Mouse (Mus musculus): ENCODE data around the gene Fbxl19.

Fbxl19 gene

DNA sequence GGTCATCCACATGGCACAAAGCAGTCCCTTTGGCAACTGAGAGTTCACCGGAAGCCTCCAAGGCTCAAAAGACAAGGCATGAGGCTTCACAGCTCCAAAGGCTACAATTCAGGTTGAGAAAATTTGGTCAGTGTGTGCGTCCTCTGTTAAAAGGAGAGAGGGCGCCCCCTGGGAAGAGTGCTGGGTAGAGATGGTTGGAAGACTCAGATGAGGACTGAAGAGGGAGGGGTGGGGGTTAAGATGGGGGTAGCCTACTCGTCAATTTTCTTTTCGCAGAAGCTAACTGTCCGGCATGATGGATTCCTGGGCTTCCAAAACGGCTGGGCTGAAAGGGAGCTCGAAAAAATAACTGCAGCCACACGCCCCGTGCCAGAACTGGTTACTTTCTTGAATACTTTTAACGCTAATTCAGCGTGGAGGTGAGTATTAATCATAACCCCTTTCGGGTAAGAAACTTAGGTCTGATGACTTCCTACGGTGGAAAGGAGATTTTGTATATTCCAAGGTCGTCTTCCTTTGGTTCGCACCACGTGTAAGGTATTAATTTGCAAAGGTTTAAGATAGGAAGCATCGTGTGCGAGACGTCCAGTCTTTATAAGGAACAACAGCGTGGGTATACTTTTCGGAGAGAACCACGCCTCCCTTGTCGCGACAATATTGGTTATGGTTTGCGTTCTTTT lies at the start of gene Fbxl19:
TSS of gene Fbxl19 (plus strand) at position 178 of the 680 bp plus-strand sequence.
- peak; percentile 85 for DNase-seq (ENCODE audit: low spot score)

- no peak for DNase-seq (ENCODE audit: low spot score)
Measured at GRCm38 (mm10) chr7:127698986-127699385, 45.4 kb upstream of the Fbxl19 start.

- no peak for DNase-seq (ENCODE audit: low spot score)
Measured at GRCm38 (mm10) chr7:127700712-127701331, 43.5 kb upstream of the Fbxl19 start.

- no peak for DNase-seq (ENCODE audit: low spot score)
Measured at GRCm38 (mm10) chr7:127703561-127704178, 40.7 kb upstream of the Fbxl19 start.

- no peak for DNase-seq (ENCODE audit: low spot score)
Measured at GRCm38 (mm10) chr7:127704598-127704997, 39.7 kb upstream of the Fbxl19 start.

GRCm38 (mm10) chr7:127705706-127706105 lies 38.6 kb upstream of the Fbxl19 start:
- DNase-seq (ENCODE audit: low spot score), result no peak

DNA sequence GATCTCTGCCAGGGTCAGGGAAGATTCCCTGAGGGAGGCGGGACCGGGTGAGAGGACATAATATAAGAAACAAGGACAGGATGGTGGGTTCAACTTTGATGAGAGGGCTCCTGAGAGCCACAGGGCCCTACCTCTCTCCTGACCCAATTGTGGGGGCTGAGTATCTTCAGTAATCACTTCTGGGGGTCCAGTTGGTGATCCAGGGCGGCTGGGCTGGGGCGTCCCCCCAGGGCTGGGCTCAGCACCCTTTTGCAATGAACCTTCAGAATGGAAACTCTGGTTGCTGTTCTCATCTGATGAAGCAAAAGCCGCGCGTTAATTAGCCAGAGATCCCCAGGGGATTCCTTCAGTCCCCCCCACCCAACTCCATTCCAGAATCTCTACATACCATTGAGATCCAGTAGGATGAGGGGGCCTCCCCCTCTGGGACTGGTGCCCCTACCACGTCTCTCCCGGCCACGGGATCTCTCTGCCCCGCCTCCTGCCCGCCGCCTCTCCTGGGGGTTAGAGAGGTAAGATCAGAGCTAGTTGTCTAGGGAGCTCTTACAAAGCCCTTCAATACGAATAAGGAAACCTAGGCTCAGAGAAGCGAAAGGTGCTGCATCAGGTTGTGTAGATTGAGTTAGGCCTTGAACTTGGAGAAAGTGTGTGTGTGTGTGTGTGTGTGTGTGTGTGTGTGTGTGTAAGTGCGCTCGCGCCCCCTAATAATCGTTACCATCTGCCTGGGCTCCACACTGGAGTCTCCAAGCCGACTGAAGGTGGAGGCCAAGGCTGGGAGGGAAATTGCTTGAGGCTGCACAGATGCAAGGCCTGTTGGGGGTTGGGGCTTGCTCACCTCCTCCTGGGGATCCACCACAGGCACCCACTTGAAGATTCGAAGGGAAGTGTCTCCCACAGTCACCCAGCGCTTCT lies 37.0 kb upstream of the Fbxl19 start:
- peak; percentile 43 for DNase-seq (ENCODE audit: low spot score)

GRCm38 (mm10) chr7:127707957-127708206 lies 36.5 kb upstream of the Fbxl19 start:
- no peak for DNase-seq (ENCODE audit: low spot score)

DNA sequence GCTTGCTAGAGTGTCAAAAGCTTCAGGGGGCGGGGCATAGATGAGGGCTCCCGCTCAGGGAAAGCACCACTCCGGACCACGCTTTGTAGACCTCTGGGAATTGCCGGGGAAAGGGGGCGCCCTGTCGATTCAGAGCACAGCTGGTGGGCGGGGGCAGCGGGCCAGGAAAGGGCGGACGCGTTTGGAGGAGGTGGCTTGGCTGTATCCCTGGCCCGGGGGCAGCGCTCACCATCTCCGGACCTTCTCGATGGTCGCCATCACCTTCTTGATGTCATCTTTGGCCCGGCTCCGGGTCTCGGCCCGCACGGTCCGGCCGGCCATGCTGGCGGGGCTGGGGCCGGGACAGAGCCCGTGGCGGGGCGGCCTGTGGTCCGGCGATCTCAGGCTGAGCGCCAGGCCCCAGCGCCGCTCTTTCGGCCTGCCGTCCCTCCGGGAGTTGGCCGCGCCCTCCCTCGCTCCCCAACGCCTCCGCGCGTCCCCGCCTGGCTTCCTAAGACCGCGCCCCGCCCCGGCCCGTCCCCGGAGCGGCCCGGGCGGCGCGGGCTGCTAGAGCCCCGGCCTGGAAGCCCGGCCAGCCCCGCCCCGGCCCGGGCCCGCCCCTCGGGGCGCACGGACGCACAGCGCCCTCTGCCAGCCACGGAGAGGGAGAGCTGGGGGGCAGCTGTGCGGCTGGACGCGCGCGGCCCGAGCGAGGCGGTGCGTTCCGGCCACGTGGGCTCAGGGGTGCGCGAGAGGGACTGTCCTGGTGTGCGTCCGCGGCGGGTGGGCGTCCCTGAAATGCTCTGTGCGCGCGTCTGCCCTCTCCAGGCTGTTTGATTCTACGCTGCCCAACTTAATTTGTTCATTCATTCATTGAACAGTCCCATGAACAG lies 35.9 kb upstream of the Fbxl19 start, which contains the start of gene Bcl7c:
TSS of gene Bcl7c (minus strand) at position 727 of the 872 bp plus-strand sequence.
- peak; percentile 94 for DNase-seq (ENCODE audit: low spot score)

DNA sequence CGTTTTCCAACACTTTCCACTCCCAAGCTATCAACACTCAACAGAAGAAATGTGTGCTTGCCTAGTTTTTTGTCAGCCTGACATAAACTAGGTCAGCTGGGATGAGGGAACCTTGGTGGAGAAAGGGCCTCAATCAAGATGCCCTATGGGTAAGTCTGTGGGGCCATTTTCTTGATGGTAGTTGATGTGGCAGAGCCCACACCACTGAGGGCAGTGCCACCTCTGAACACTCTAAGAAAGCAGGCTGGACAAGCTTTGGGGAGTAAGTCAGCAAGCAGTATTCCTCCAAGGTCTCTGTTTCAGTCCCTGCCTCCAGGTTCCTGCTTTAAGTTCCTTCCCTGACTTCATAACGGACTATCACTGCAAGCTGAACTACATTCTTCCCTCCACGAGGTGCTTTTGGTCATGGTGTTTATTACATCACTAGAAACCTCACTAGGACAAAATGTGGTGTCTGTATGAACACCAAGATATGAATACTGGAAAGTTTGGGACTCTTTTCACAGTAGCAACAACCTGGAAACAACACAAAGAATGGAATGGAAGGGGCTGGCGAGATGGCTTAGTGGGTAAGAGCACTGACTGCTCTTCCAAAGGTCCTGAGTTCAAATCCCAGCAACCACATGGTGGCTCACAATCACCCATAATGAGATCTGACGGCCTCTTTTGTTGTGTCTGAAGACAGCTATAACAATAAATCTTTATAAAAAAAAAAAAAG lies 34.9 kb upstream of the Fbxl19 start:
- no peak for DNase-seq (ENCODE audit: low spot score)

- no peak for DNase-seq (ENCODE audit: low spot score)
Measured at GRCm38 (mm10) chr7:127711031-127711430, 33.3 kb upstream of the Fbxl19 start.

DNA sequence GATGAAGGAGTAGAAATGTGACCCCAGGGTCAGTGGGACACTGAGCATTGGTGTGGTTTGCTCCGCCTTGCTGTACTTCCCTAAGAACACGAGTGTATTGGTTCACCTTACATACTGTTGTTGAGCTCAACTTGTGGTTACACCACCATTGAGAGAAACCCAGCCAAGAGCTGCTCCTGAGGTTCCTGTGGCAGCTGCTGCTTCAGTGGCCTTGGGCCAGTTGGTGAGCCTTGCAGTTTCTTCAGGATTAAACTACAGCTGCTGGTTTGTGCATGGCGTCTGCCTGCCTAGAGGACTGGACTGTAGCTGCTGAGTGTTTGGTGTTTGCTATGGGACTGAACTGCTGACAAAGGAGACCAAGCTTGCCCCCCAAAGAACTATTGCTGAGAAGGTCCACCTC lies 32.9 kb upstream of the Fbxl19 start:
- no peak for DNase-seq (ENCODE audit: low spot score)

DNA sequence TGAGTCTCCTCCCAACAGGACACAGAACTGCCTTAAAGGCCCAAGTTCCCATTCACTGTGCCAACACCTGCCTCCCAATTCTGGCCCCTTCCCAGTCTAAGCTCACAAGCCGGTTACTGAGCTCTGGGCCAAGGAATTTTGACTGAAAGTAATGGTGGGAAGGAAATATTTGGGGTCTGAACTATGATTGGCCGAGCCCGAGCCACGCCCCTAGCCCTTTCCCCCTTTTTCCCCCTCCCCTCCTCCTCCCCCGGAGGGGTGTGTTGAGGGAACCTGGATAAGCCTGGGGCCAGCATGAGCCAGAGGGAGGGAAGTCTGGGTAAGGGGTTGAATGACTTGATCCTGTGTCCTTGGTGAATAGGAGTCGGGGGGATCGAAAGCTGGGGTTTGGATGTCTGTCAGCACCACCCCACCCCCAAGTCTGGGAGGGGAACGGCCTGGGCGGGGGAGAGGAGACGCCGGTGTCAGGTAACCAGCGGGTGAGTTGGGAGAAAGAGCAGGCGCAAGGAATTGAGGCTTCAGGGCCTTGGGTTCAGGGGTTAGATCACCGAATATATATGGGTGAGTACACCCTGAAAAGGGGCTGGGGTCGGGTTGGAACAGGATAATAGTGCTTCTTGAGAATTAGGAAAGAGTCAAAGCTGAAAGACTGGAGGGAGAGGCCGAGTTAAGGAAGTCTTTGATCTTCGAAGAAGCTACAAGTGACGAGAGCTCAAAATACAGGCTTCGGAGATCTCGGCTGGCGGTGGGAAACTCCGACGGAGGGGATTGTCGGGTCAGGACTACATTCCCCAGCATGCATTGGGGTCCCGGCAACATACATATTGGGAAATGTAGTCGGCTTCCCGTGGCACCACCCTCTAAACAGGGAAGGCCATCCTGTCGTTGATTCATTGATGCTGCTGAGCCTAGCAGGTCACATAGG lies 31.6 kb upstream of the Fbxl19 start, which contains the start of gene Ctf1:
TSS of gene Ctf1 (plus strand) at position 276 of the 925 bp plus-strand sequence.
- peak; percentile 85 for DNase-seq (ENCODE audit: low spot score)

GRCm38 (mm10) chr7:127714816-127715215 lies 29.5 kb upstream of the Fbxl19 start:
- DNase-seq (ENCODE audit: low spot score), result no peak

DNA sequence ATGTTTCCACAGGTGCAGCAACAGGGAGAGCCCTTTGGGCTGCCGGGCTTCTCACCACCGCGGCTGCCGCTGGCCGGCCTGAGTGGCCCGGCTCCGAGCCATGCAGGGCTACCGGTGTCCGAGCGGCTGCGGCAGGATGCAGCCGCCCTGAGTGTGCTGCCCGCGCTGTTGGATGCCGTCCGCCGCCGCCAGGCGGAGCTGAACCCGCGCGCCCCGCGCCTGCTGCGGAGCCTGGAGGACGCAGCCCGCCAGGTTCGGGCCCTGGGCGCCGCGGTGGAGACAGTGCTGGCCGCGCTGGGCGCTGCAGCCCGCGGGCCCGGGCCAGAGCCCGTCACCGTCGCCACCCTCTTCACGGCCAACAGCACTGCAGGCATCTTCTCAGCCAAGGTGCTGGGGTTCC lies 27.4 kb upstream of the Fbxl19 start:
- DNase-seq (ENCODE audit: low spot score), result peak; percentile 75

DNA sequence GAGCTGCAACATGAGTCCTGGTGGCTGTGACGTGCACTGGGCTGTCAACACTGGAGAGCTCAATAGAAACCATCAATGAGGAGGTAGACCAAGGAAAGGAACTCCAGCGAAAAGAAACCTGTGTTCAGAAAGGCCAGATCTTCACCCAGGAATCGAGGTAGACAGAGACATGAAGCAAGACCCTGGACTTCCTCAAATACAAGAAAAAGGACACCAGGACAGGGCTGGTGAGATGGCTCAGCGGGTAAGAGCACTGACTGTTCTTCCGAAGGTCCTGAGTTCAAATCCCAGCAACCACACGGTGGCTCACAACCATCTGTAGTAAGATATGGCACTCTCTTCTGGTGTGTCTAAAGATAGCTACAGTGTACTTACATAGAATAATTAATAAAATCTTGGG lies 26.0 kb upstream of the Fbxl19 start:
- no peak for DNase-seq (ENCODE audit: low spot score)

- no peak for DNase-seq (ENCODE audit: low spot score)
Measured at GRCm38 (mm10) chr7:127719258-127719657, 25.1 kb upstream of the Fbxl19 start.

DNA sequence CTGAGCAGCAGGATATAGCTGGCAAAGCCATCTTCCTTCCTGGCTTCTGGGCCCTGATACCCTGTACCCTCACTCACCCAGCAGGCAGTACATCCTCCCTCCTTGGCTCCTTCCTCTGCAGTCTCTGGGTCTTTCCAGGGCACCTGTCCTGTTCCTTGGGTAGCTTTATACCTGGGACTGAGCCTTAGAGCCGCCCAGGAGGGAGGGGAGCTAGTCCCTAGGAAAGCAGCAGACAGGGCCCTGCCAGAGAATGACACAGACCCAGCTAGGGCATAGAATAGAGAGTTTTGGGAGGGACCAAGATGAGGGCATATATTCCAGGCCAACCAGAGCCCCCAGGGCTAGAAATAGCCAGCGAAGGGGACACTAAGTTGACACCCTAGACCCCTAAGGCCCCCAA lies 18.9 kb upstream of the Fbxl19 start:
- DNase-seq (ENCODE audit: low spot score), result no peak

DNA sequence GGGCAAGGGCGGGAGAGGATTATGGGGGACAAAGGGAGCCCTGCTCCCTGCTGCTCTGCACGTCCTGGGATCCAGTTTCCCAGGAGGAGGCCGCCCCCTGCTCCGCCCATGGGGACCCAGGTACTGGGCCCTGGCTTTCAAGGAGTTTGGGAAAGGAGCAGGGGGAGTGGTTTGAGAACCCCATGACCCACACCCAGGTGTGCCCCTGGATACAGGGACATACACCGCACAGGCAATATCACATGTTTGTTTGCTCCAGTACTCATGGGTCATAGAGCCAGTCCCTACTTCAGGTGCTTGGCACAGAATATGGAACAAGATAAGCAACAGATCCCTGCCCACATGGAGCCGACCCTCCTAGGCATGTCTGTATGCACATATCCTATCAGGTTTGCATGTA lies 18.4 kb upstream of the Fbxl19 start:
- no peak for DNase-seq (ENCODE audit: low spot score)

DNA sequence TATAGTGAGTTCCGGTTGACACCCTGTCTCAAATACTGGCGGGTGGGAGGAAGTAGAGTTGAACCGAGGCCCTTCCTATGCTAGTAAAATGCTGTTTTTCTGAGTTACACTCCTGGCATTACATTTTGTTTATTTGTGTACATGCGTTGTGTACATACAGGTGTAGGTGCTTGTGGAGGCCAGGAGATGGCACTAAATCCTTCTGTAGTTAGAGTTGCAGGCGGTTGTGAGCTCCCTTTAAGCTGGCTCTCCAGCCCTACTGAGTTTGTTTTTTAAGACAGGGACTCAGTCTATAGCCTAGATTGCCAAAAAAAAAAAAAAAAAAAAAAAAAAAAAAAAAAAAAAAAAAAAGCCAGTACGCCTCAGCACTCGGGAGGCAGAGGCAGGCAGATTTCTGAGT lies 16.4 kb upstream of the Fbxl19 start:
- DNase-seq (ENCODE audit: low spot score), result no peak

Measured in retina, embryonic 14.5 days (tissue).